Mouse (Mus musculus) heart, postnatal 0 days (tissue): ENCODE results near the gene Psme2b.
"Not testable (repeated sequence)": the region's sequence is repeated elsewhere in the genome, so short reads cannot be mapped to it uniquely, and the experiment has no call there.

Experiments
- CTCF ChIP-seq: IDR thresholded peaks from 2 replicates; pipeline ENCODE4 v1.5.1; 2016; ENCODE audit warnings: antibody characterized with exemption, control low read depth, low read depth
- EP300 ChIP-seq: IDR thresholded peaks from 2 replicates; pipeline ENCODE4 v1.6.1; 2016; ENCODE audit warnings: antibody characterized with exemption, low read depth

- TF ChIP-seq EP300, CTCF: not testable (repeated sequence)
Measured at GRCm38 (mm10) chr11:48993296-48993695, 47.3 kb upstream of the Psme2b start.
